Mouse (Mus musculus): ENCODE data around the gene Usp42. TPM values are rescaled to one million over a fixed set of nuclear protein-coding genes. Genes with fewer than 3 reads are reported as not detected.

Gene Usp42
- polyA plus RNA-seq, 1 experiment from 2014 or later: 23.6 TPM

DNA sequence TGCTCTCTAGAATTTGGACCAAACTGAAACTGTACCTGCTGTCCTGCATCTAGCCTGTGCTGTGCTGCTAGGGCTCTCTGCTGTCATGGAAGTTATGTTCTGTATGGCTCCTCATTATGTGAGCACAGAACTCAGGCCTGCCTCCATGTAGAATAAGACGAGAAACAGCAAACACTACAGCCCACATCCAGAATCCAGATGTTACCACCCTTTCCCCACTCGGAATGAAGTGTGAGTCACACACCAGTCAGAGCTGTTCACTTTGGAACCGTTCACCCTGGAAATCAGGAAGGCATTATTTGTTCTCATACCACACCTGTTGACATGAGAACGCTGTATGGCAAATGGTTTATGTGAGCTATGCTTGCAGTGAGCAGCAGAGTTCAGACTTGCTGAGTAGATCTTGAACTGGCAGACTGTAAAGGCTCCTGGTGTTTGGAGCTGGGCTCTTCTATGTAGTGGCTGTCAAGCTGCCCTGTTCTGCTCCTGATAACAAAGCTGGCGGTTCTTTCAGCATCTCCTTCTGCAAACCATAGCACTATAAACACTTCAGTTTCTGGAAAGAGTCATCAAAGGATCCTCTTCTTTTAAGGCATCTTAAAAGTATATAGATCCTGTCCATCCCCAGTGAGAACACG is 53.3 kb downstream of the Usp42 start:
- WGBS: 63% methylated on average over 6 of the region's 6 CpGs
- H3K4me1 ChIP-seq (ENCODE audit: control insufficient read depth, insufficient read depth, low read length): peaks cover 42% of the 10 kb centered on the region
- no peak overlapping the region for H3K9ac ChIP-seq (ENCODE audit: low read depth, low read length)
- H3K27me3 ChIP-seq (ENCODE audit: control insufficient read depth, insufficient read depth, low read length): no peaks in the 10 kb centered on the region
- H3K9me3 ChIP-seq (ENCODE audit: control insufficient read depth, low read length): no peaks in the 10 kb centered on the region
- no peaks in the 10 kb centered on the region for H3K36me3 ChIP-seq (ENCODE audit: control insufficient read depth, insufficient read depth, low read length)
- H3K4me3 ChIP-seq (ENCODE audit: low read length): no peak overlapping the region
- H3K27ac ChIP-seq (ENCODE audit: low read depth, low read length): no peak overlapping the region
- no peak for ATAC-seq (ENCODE audit: low FRiP score, low TSS enrichment)
- H3K4me2 ChIP-seq (replicated peaks; ENCODE audit: low read depth, low read length): no peak overlapping the region

DNA sequence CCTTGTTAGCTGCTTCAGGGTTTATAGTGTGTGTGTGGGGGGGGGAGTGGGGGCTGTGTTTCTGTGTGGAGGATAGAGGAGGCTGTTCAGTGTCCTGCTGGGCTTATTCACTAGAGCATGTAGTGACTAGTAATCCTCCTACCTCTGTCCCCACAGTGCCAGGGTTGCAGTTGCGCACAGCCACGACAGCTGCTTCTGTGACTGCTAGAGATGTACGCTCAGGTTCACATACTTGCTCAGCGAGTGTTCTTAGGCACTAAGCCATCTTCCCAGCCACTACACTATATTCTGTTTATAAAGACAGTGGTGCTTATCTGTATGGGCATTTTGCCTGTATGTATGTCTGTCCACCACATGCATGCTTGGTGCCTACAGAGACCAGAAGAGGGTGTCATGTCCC is 54.7 kb downstream of the Usp42 start:
- Histone ChIP-seq H3K27ac (ENCODE audit: low read depth, low read length) (no peak overlapping the region), H3K4me1 (ENCODE audit: control insufficient read depth, insufficient read depth, low read length) (peaks cover 36% of the 10 kb centered on the region), H3K9ac (ENCODE audit: low read depth, low read length) (no peak overlapping the region), H3K36me3 (ENCODE audit: control insufficient read depth, insufficient read depth, low read length) (no peaks in the 10 kb centered on the region), H3K27me3 (ENCODE audit: control insufficient read depth, insufficient read depth, low read length) (no peaks in the 10 kb centered on the region), H3K4me2 (replicated peaks; ENCODE audit: low read depth, low read length) (no peak overlapping the region), H3K4me3 (ENCODE audit: low read length) (no peak overlapping the region), H3K9me3 (ENCODE audit: control insufficient read depth, low read length) (no peaks in the 10 kb centered on the region)
- 71% methylated on average over 4 of the region's 4 CpGs for WGBS
- ATAC-seq (ENCODE audit: low FRiP score, low TSS enrichment): peak; percentile 21; the same call in 1 of the 2 replicates

DNA sequence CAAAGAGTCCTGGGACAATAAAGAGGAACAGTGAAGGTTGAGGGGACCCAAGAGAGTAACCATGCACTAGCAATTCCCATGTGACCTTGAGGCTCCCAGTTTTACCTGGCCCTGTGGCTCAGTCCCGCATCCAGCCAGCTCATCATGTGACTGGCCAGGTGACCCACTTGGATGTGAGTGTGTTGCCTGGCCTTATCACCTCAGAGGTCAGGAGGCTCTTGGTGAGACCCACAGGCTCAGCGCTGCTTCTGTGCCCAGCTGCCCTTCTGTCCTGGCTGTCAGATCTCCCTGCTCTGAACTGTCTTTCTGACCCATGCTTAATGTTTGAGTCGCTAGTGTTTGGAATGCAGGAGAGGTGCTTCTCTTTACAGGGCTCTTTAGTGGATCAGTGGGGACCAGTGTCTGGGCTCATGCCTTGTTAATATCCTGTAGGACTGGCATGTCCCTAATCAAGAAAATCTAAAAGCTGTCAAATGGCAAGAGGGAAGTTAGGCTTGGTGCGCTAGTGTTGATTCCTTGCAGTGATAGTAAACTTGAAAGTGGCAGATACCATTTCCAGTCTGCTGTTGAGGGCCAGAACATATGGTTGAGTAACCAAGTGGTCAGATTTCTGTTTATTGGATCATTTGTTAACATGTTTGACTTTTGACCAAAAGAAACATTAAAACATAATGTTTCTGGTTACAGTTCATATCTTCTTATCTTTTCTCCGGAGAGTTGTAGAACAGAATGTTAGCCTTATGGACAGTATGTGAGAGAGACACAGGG is 55.7 kb downstream of the Usp42 start:
- H3K27me3 ChIP-seq (ENCODE audit: control insufficient read depth, insufficient read depth, low read length): no peaks in the 10 kb centered on the region
- no peak for ATAC-seq (ENCODE audit: low FRiP score, low TSS enrichment)
- no peak overlapping the region for H3K9ac ChIP-seq (ENCODE audit: low read depth, low read length)
- H3K9me3 ChIP-seq (ENCODE audit: control insufficient read depth, low read length): no peaks in the 10 kb centered on the region
- no peak overlapping the region for H3K4me2 ChIP-seq (replicated peaks; ENCODE audit: low read depth, low read length)
- H3K36me3 ChIP-seq (ENCODE audit: control insufficient read depth, insufficient read depth, low read length): no peaks in the 10 kb centered on the region
- peaks cover 36% of the 10 kb centered on the region for H3K4me1 ChIP-seq (ENCODE audit: control insufficient read depth, insufficient read depth, low read length)
- H3K27ac ChIP-seq (ENCODE audit: low read depth, low read length): no peak overlapping the region
- H3K4me3 ChIP-seq (ENCODE audit: low read length): no peak overlapping the region
- 43% methylated on average over 5 of the region's 5 CpGs for WGBS

DNA sequence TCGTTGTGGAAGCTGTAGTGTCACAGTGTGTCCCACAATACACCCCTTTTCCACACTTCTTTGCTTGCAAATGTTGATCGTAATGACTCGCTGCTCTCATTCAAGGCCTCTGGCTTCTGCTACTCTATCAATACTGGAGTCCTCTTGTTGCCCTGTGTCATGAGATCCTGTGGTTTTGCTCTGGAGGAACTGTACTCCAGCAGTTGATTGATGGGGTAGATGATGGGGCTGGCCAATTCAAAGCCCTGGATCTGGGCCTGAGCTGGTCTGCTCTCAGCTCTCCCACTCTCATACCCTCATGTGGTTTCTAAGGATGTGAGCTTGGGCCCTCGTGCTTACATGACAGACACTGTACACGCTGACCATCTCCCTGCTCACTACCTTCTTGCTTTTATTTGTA is 57.5 kb downstream of the Usp42 start:
- H3K36me3 ChIP-seq (ENCODE audit: control insufficient read depth, insufficient read depth, low read length): no peaks in the 10 kb centered on the region
- H3K4me3 ChIP-seq (ENCODE audit: low read length): no peak overlapping the region
- H3K9me3 ChIP-seq (ENCODE audit: control insufficient read depth, low read length): no peaks in the 10 kb centered on the region
- no peak overlapping the region for H3K27ac ChIP-seq (ENCODE audit: low read depth, low read length)
- H3K9ac ChIP-seq (ENCODE audit: low read depth, low read length): no peak overlapping the region
- H3K27me3 ChIP-seq (ENCODE audit: control insufficient read depth, insufficient read depth, low read length): no peaks in the 10 kb centered on the region
- H3K4me1 ChIP-seq (ENCODE audit: control insufficient read depth, insufficient read depth, low read length): peaks cover 41% of the 10 kb centered on the region
- WGBS: 59% methylated on average over 5 of the region's 5 CpGs
- H3K4me2 ChIP-seq (replicated peaks; ENCODE audit: low read depth, low read length): no peak overlapping the region
- peak; percentile 47; the same call in 1 of the 2 replicates for ATAC-seq (ENCODE audit: low FRiP score, low TSS enrichment)

DNA sequence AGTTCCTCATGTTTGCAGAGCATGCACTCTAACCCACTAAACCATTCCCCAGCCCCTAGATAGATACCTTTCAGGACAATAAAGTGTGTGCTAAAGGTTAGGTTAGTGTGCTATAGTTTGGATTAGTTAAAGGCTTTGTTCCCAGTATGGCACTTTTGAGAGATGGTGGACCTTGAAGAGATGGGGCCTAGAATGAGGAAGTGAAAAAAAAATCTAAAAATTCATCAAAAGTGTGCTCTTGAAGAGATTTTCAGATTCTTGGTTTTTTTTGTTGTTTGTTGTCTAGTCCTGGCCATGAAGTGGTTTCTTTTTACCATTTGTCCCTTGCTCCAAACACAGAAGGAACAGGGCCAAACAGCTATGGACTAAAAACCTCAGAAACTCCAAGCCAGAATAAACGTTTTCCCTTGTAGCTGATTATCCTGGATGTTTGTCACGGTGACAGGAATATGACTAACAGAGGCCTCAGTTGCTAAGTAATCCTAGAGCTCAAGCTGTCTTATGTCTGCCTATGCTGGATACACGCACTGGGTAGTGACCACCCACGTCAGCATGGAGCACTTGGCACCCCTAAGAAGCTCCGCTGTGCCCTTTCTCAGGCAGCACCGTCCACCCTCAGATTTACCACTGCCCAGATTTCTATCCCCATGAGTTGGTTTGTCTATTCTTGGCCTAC is 61.2 kb downstream of the Usp42 start:
- 78% methylated on average over 6 of the region's 6 CpGs for WGBS
- ATAC-seq (ENCODE audit: low FRiP score, low TSS enrichment): no peak

DNA sequence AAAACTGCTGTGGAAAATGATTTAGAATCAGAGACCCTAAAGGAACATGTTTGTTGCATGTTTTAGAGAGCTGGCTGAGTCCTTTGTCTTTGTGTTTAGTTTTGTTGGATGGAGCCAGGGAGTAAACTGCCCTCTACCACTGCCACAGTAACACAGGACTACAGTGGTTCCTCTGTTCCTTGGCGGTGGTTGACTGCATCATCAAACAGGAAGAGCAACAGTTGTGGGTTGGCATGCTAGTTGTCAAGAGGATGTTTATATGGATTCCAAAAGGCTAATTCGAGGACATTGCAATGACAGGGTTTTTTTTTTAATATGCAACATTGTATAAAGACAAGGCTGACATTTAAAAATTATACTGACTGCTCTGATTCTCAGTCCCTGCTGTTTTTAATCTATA is 62.2 kb downstream of the Usp42 start:
- Histone ChIP-seq H3K4me1 (ENCODE audit: control insufficient read depth, insufficient read depth, low read length) (peaks cover 21% of the 10 kb centered on the region), H3K4me2 (replicated peaks; ENCODE audit: low read depth, low read length) (no peak overlapping the region), H3K36me3 (ENCODE audit: control insufficient read depth, insufficient read depth, low read length) (no peaks in the 10 kb centered on the region), H3K27ac (ENCODE audit: low read depth, low read length) (no peak overlapping the region), H3K4me3 (ENCODE audit: low read length) (no peak overlapping the region), H3K9ac (ENCODE audit: low read depth, low read length) (no peak overlapping the region), H3K27me3 (ENCODE audit: control insufficient read depth, insufficient read depth, low read length) (no peaks in the 10 kb centered on the region), H3K9me3 (ENCODE audit: control insufficient read depth, low read length) (no peaks in the 10 kb centered on the region)
- ATAC-seq (ENCODE audit: low FRiP score, low TSS enrichment): no peak
- 70% methylated on average over 2 of the region's 2 CpGs for WGBS

More for the DNA sequence above, 61.2 kb downstream of the Usp42 start:
- no peak overlapping the region for H3K27ac ChIP-seq (ENCODE audit: low read depth, low read length)
- H3K4me2 ChIP-seq (replicated peaks; ENCODE audit: low read depth, low read length): no peak overlapping the region
- H3K27me3 ChIP-seq (ENCODE audit: control insufficient read depth, insufficient read depth, low read length): no peaks in the 10 kb centered on the region
- no peak overlapping the region for H3K9ac ChIP-seq (ENCODE audit: low read depth, low read length)
- H3K4me3 ChIP-seq (ENCODE audit: low read length): no peak overlapping the region
- peaks cover 19% of the 10 kb centered on the region for H3K4me1 ChIP-seq (ENCODE audit: control insufficient read depth, insufficient read depth, low read length)
- H3K36me3 ChIP-seq (ENCODE audit: control insufficient read depth, insufficient read depth, low read length): no peaks in the 10 kb centered on the region
- H3K9me3 ChIP-seq (ENCODE audit: control insufficient read depth, low read length): no peaks in the 10 kb centered on the region

DNA sequence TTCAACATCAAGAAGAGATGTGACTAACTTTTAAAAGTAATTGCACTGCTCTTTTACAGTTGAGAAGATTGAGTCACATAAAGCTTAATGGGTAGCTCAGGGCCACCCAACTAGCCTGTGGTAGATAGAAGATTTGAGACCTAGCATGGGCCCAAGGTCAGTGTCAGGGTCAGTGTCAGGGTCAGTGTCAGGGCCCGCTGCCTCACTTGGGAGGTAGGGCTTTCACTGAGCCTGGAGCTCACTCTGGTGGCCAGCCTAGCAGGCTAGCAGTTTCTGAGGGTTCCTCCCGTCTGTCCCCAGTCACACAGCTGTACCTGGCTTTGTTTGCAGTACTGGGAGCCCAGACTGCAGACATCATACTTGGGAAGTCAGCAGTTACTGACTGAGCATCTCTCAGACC is 62.7 kb downstream of the Usp42 start:
- H3K4me1 ChIP-seq (ENCODE audit: control insufficient read depth, insufficient read depth, low read length): peaks cover 17% of the 10 kb centered on the region
- WGBS: 25% methylated on average over 2 of the region's 2 CpGs
- H3K27ac ChIP-seq (ENCODE audit: low read depth, low read length): no peak overlapping the region
- no peak overlapping the region for H3K4me3 ChIP-seq (ENCODE audit: low read length)
- no peak overlapping the region for H3K4me2 ChIP-seq (replicated peaks; ENCODE audit: low read depth, low read length)
- no peak overlapping the region for H3K9ac ChIP-seq (ENCODE audit: low read depth, low read length)
- H3K27me3 ChIP-seq (ENCODE audit: control insufficient read depth, insufficient read depth, low read length): no peaks in the 10 kb centered on the region
- H3K9me3 ChIP-seq (ENCODE audit: control insufficient read depth, low read length): no peaks in the 10 kb centered on the region
- no peaks in the 10 kb centered on the region for H3K36me3 ChIP-seq (ENCODE audit: control insufficient read depth, insufficient read depth, low read length)
- ATAC-seq (ENCODE audit: low FRiP score, low TSS enrichment): peak; percentile 51; the same call in 1 of the 2 replicates

DNA sequence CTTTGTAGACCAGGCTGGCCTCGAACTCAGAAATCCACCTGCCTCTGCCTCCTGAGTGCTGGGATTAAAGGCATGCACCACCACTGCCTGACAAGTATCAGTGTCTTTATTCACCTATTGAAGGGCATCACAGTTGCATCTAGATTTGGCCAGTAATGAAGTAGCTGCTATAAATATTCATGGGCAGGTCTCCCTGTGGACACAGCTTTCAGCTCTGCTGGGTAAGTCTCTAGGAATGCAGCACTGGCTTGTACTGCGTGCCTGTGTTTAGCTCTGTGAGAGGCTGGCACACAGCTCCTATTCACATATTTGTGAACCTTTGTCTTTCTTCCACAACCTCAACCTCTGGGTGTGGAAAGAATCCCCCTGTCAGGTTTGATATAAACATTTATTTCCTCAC is 63.2 kb downstream of the Usp42 start:
- ATAC-seq (ENCODE audit: low FRiP score, low TSS enrichment): no peak
- no peaks in the 10 kb centered on the region for H3K36me3 ChIP-seq (ENCODE audit: control insufficient read depth, insufficient read depth, low read length)
- WGBS: 56% methylated on average over 2 of the region's 2 CpGs
- H3K4me2 ChIP-seq (replicated peaks; ENCODE audit: low read depth, low read length): no peak overlapping the region
- H3K27ac ChIP-seq (ENCODE audit: low read depth, low read length): no peak overlapping the region
- H3K4me1 ChIP-seq (ENCODE audit: control insufficient read depth, insufficient read depth, low read length): peaks cover 13% of the 10 kb centered on the region; the same call in 1 of the 2 replicates
- H3K9me3 ChIP-seq (ENCODE audit: control insufficient read depth, low read length): no peaks in the 10 kb centered on the region
- no peaks in the 10 kb centered on the region for H3K27me3 ChIP-seq (ENCODE audit: control insufficient read depth, insufficient read depth, low read length)
- no peak overlapping the region for H3K4me3 ChIP-seq (ENCODE audit: low read length)
- no peak overlapping the region for H3K9ac ChIP-seq (ENCODE audit: low read depth, low read length)

DNA sequence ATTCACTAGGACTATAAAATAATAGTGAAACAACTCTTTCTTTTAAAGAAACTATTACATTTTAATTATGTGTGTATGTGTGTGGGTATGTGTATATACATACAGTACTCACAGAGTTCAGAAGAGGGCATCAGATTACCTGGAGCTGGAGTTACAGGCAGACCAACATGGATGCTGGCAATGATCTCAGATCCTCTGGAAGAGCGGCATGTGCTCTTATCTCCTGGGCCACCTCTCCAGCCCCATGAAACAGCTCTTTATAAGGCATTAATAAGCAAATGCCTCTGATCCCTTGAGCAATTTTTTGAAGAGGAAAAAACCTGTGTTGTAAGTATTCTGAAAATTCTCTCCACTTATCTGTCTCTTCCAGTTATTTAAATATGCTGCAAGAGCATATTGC is 66.1 kb downstream of the Usp42 start:
- 94% methylated on average over 1 of the region's 1 CpGs for whole genome bisulfite sequencing
- H3K9ac ChIP-seq (ENCODE audit: low read depth, low read length): no peak overlapping the region
- peaks cover 22% of the 10 kb centered on the region; the same call in 1 of the 2 replicates for H3K4me1 ChIP-seq (ENCODE audit: control insufficient read depth, insufficient read depth, low read length)
- H3K4me2 ChIP-seq (replicated peaks; ENCODE audit: low read depth, low read length): no peak overlapping the region
- no peaks in the 10 kb centered on the region for H3K36me3 ChIP-seq (ENCODE audit: control insufficient read depth, insufficient read depth, low read length)
- H3K27me3 ChIP-seq (ENCODE audit: control insufficient read depth, insufficient read depth, low read length): no peaks in the 10 kb centered on the region
- ATAC-seq (ENCODE audit: low FRiP score, low TSS enrichment): no peak
- no peak overlapping the region for H3K27ac ChIP-seq (ENCODE audit: low read depth, low read length)
- H3K9me3 ChIP-seq (ENCODE audit: control insufficient read depth, low read length): no peaks in the 10 kb centered on the region
- H3K4me3 ChIP-seq (ENCODE audit: low read length): no peak overlapping the region
